Mouse (Mus musculus) adrenal gland, postnatal 14 days (tissue): Measurements from ENCODE around the gene Lrrc15. TPM values are rescaled to one million over a fixed set of nuclear protein-coding genes. Genes with fewer than 3 reads are reported as not detected.

Experiments used
- DNase-seq: peaks from one replicate; pipeline ENCODE4 v3.0.0; 2021; ENCODE audit warnings: mixed read lengths
- total RNA-seq: library from RNA; stranded (reverse); gene quantifications from 2 replicates; pipeline ENCODE4 v1.2.3, GENCODE M21; 2021

Gene Lrrc15
- total RNA-seq, 1 experiment from 2014 or later, result 0.15 TPM

DNA sequence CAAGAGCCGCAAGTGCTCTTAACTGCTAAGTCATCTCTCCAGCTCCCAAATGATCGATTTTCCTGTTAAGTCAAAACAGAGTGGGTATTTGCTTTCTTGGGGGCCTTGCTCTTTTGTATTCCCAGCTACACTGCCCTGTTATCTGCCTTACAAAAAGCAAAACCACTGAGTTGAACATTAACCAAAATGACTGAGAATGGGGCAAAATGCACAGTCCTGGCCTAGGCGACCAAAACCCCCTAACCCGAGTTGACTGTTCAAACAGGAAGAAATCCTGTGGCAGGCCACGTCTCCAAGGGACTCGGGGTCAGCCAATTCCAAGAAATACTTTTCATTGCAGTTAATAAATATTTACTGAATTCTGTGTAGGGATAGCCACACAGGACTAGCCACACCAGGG is 44.3 kb downstream of the Lrrc15 start:
- no peak for DNase-seq

GRCm38 (mm10) chr16:30236091-30236699 is 46.9 kb downstream of the Lrrc15 start:
- DNase-seq, result peak; percentile 92

GRCm38 (mm10) chr16:30235577-30235976 is 47.5 kb downstream of the Lrrc15 start:
- DNase-seq, result no peak

- DNase-seq, result no peak
Measured at GRCm38 (mm10) chr16:30234636-30235546, 48.2 kb downstream of the Lrrc15 start.

DNA sequence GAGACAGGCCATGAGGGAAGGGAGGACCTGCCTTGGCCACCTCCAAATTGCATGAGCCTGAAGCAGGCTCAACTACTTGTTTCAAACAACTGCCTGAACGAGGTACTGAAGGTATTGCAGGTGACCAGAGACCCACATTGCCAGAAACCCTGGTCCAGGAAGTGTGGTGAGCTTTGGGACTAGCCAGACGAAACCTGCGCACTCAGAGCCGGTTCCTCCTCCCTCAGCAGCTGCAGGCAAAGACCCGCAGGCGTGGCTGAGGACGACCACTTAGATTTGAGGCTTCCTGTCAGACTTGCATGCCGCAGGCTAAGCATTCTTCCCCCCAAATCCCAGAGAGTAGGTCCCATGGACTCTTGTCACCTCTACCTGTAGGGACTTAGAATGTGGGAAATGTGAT is 49.0 kb downstream of the Lrrc15 start:
- no peak for DNase-seq

GRCm38 (mm10) chr16:30231882-30232604 is 51.0 kb downstream of the Lrrc15 start:
- DNase-seq, result no peak

DNA sequence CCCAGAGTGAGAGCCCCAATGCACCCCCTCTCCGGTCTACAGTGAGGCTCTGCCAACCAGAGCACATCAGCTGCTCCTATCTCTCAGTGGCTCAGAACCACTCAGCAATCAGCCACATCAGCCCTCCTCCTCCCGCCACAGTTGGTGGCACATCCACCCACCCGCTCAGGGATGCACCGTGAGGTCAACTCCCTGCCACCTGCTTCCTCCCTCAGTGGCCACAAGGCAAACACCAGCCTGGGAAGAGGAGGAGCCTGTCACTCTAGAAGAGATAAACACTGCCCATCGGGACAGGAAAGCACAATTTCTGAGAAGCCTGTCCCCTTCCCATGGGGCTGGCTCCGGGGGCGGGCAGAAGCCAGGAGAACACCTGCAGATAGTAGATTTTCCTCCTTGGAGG is 55.7 kb downstream of the Lrrc15 start:
- peak; percentile 35 for DNase-seq

- DNase-seq, result no peak
Measured at GRCm38 (mm10) chr16:30221161-30221782, 61.8 kb downstream of the Lrrc15 start.

Other genes with a start within 250 kb of the Lrrc15 start
- gene Hes1, start 218.9 kb downstream of the Lrrc15 start, total RNA-seq, result 21.0 and 26.6 TPM in 2 replicates
- 7.5 and 28.6 TPM in 2 replicates for gene Cpn2, start 15.8 kb downstream of the Lrrc15 start, total RNA-seq
- gene Gp5, start 27.5 kb upstream of the Lrrc15 start, total RNA-seq, result 0.64 and 0.78 TPM in 2 replicates
- gene Atp13a3, start 122.7 kb upstream of the Lrrc15 start, total RNA-seq, result 87.9 and 91.7 TPM in 2 replicates